Mouse (Mus musculus) mammary gland, adult 2 months (tissue): ENCODE data around the gene Tns1. TPM values are rescaled to one million over a fixed set of nuclear protein-coding genes. Genes with fewer than 3 reads are reported as not detected.

Experiments
- polyA plus RNA-seq: library from polyadenylated mRNA; depleted of rRNA; stranded (reverse); fragments of >200 nt; gene quantifications from 2 replicates; pipeline ENCODE4 v1.2.3, GENCODE M21; 2012; ENCODE audit warnings: low replicate concordance; rRNA removed

The Tns1 gene
- 262 and 426 TPM in 2 replicates for polyA plus RNA-seq

DNA sequence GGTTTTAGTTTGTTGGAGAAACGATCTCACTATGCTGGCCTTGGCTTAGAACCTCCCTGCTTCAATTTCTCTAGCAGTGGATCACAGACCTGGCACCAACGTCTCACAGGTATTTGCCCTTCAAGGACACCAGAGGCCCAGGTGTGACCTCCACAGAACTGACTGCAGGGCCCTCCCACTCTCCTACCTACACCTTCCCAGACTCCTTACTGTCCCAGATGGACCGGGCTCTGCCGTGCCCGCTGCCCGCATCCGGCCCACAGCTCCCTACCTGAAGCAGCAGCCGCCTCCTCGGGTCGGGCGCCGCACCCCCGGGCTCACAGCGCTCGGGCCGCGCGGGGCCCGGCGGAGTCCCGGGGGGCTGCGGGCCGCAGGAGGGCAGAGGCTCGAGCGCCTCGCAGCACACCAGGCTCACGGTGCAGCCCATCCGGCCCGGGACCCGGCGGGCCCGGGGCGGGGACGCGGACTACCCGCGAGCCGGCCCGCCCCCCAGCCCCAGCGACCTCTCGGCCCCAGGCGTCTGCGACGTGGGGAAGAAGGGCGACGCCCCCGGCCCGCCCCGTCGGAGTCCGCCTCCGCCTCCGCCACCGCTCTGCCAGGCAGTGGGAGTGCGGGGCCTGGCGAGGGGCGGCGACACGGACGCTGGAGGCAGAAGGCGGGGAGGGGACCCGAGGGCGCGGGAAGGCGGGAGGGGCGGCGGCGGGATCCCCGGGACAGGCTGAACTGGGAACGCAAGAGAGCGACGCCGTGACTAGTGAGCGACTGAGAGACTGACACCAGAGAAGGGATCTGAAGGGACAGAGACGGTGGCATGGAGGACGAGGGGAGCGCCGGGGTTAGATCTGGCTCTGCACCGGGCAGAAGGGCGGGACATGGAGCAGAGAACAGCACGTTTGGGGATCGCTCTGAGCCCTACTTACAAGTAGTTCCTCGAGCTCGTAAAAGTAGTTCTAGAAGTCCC lies at the start of gene Tns1:
Tns1 (minus strand) TSS at position 429 of the 961 bp plus-strand sequence.

GRCm38 (mm10) chr1:74153461-74154184 lies 29.4 kb upstream of the Tns1 start, which contains the start of gene Cxcr2:
TSS of gene Cxcr2 (plus strand) at chr1:74153989.

GRCm38 (mm10) chr1:74124991-74125552 lies 823 bp upstream of the Tns1 start, which contains the start of gene Rufy4:
TSS of gene Rufy4 (plus strand) at chr1:74125541.

Other genes with a start within 250 kb of the Tns1 start
- gene Rufy4, start 1.1 kb upstream of the Tns1 start, polyA plus RNA-seq: 1.2 TPM in 2 replicates
- 2.5 and 2.8 TPM in 2 replicates for gene Cxcr2, start 29.5 kb upstream of the Tns1 start, polyA plus RNA-seq
- gene Cxcr1, start 70.2 kb upstream of the Tns1 start, polyA plus RNA-seq: 0.31 TPM in 1 of 2 replicates, not detected in the other
- gene Arpc2, start 111.6 kb upstream of the Tns1 start, polyA plus RNA-seq: 155 and 228 TPM in 2 replicates
- 0.20 and 0.29 TPM in 2 replicates for gene Gpbar1, start 154.1 kb upstream of the Tns1 start, polyA plus RNA-seq
- gene Aamp, start 160.3 kb upstream of the Tns1 start, polyA plus RNA-seq: 142 and 156 TPM in 2 replicates
- 65.3 and 71.6 TPM in 2 replicates for gene Pnkd, start 160.5 kb upstream of the Tns1 start, polyA plus RNA-seq
- 326 and 387 TPM in 2 replicates for gene Tmbim1, start 181.2 kb upstream of the Tns1 start, polyA plus RNA-seq
- gene Catip, start 237.7 kb upstream of the Tns1 start, polyA plus RNA-seq: 0.43 and 0.66 TPM in 2 replicates